Mouse (Mus musculus): ENCODE data around the gene Cav1. TPM values are rescaled to one million over a fixed set of nuclear protein-coding genes. Genes with fewer than 3 reads are reported as not detected.

Gene Cav1
- polyA plus RNA-seq (2021; fragmentation: Nextera tagmentation) = 11.1 and 12.7 TPM in 2 replicates
- long read RNA-seq, experiment 1, transcript Cav1-201 (3 exons, 2,522 nt) = major isoform, 22 of 54 reads
- long read RNA-seq, experiment 1, transcript Cav1-202 (2 exons, 2,746 nt) = minor isoform, 21 of 54 reads
- long read RNA-seq, experiment 1, partial matches to known transcripts = 4 of 54 reads
- long read RNA-seq, experiment 1, other reads (novel, unspliced or antisense) = 1 of 54 reads
- long read RNA-seq, experiment 2, transcript Cav1-201 (3 exons, 2,522 nt) = major isoform, 7 of 24 reads
- long read RNA-seq, experiment 2, transcript Cav1-202 (2 exons, 2,746 nt) = minor isoform, 6 of 24 reads
- long read RNA-seq, experiment 2, partial matches to known transcripts = 1 of 24 reads
- long read RNA-seq, experiment 2, other reads (novel, unspliced or antisense) = 9 of 24 reads

GRCm38 (mm10) chr6:17305954-17306601 is at the start of gene Cav1:
Gene Cav1 (plus strand): TSS chr6:17306335.

GRCm38 (mm10) chr6:17280939-17281756 is 25.0 kb upstream of the Cav1 start, which contains the start of gene Cav2:
Gene Cav2 (plus strand): TSS chr6:17281185.

Other genes with a start within 250 kb of the Cav1 start
- gene Tes, start 241.2 kb upstream of the Cav1 start, polyA plus RNA-seq (2021; fragmentation: Nextera tagmentation) = 0.87 and 1.1 TPM in 2 replicates
- 32.2 and 40.6 TPM in 2 replicates for gene Cav2, start 25.1 kb upstream of the Cav1 start, polyA plus RNA-seq (2021; fragmentation: Nextera tagmentation)
- gene Met, start 157.5 kb downstream of the Cav1 start, polyA plus RNA-seq (2021; fragmentation: Nextera tagmentation) = 0.79 and 1.4 TPM in 2 replicates

Measured in left cerebral cortex, adult 6 months (tissue).